Mouse (Mus musculus): ENCODE data around the gene Retreg3. TPM values are rescaled to one million over a fixed set of nuclear protein-coding genes. Genes with fewer than 3 reads are reported as not detected.
A peak's percentile ranks its signal among the peaks of the same experiment; 100 is the strongest.
"Not testable (repeated sequence)": the region's sequence is repeated elsewhere in the genome, so short reads cannot be mapped to it uniquely, and the experiment has no call there.

The Retreg3 gene
- polyA plus RNA-seq, 1 experiment from 2014 or later: 10.7 TPM

DNA sequence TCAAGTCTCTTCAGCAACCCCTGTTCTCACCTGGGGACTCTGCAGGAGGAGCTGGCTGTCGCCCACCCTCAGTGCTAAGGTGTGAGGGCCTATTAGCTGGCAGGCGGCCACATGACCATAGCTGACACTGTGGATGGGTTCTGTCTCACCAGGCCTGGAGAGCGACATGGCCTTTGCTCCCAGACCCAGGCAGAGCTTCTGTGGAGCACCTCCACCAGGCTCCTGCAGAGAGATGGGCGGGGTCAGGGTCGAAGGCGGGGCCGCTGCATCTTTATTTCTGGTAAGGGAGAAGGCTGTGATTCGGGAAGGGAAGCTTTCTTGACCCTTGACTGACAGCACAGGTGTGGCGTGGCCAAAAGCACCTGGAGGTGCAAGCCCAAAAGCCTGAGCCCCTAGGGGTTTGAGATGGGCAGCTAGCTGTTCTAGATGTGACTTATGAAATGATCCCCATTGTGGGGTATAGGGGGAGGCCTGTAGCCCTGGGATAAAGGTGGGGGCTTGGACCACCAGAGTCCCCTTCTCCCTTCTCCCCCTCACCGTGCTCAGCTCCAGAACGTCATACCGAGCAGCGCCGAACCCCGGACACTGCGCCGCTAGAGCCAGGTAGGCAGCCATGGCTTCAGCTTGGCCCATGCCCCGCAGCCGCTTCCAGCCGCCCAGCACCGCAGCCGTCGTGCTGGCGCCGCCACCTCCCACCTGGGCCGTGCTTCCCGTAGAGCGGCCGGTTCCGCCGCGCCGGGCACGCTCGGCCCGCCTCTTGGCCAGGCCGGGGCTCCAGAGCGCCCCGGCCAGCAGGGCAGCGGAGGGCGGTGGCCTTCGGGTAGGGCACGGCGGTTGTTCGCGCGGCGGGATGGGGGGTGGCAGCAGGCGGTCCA lies 44.0 kb upstream of the Retreg3 start:
- H3K9ac ChIP-seq (ENCODE audit: low read depth, low read length): no peak overlapping the region
- H3K4me3 ChIP-seq (ENCODE audit: low read depth, low read length): peak overlapping the region; percentile 22
- peaks cover 6% of the 10 kb centered on the region for H3K4me1 ChIP-seq (replicated peaks; ENCODE audit: control insufficient read depth, insufficient read depth, low read length)
- 10% methylated on average over 37 of the region's 49 CpGs for WGBS
- H3K27me3 ChIP-seq (ENCODE audit: control insufficient read depth, insufficient read depth, low read length): peaks cover 67% of the 10 kb centered on the region
- peak overlapping the region; percentile 45 for H3K4me2 ChIP-seq (replicated peaks; ENCODE audit: low read depth, low read length)
- no peaks in the 10 kb centered on the region for H3K36me3 ChIP-seq (ENCODE audit: control insufficient read depth, insufficient read depth, low read length)
- no peaks in the 10 kb centered on the region for H3K9me3 ChIP-seq (ENCODE audit: control insufficient read depth, low read length)
- no peak overlapping the region for H3K27ac ChIP-seq (ENCODE audit: low read depth, low read length)
- DNase-seq (ENCODE audit: low spot score) (no peak), ATAC-seq (ENCODE audit: low FRiP score) (no peak)

DNA sequence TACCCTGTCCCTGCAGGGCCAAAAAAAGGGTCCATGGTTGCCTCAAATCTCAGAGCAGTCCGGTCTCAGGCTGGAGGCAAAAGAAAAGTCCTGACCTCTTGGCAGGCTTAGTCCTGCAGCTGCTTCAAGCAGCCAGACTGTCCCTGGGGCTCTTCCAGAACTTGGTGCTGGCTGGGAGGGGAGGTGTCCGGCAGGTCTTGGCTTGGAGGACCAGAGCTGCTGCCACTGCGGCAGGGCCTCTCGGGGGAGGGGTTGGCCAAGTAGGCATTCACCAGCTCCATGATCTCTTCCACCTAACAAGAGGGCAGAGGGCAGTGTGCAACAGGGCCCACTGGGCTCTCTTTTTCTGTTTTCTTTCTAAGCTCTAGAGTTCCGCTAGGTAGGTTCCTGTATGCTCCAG lies 43.1 kb upstream of the Retreg3 start:
- no peak overlapping the region for H3K4me3 ChIP-seq (ENCODE audit: low read depth, low read length)
- no peaks in the 10 kb centered on the region for H3K9me3 ChIP-seq (ENCODE audit: control insufficient read depth, low read length)
- peaks cover 57% of the 10 kb centered on the region for H3K27me3 ChIP-seq (ENCODE audit: control insufficient read depth, insufficient read depth, low read length)
- H3K27ac ChIP-seq (ENCODE audit: low read depth, low read length): no peak overlapping the region
- H3K4me1 ChIP-seq (replicated peaks; ENCODE audit: control insufficient read depth, insufficient read depth, low read length): peaks cover 6% of the 10 kb centered on the region
- H3K36me3 ChIP-seq (ENCODE audit: control insufficient read depth, insufficient read depth, low read length): no peaks in the 10 kb centered on the region
- ATAC-seq (ENCODE audit: low FRiP score) (no peak), DNase-seq (ENCODE audit: low spot score) (no peak)
- no peak overlapping the region for H3K9ac ChIP-seq (ENCODE audit: low read depth, low read length)
- WGBS: 60% methylated on average over 5 of the region's 5 CpGs
- no peak overlapping the region for H3K4me2 ChIP-seq (replicated peaks; ENCODE audit: low read depth, low read length)

GRCm38 (mm10) chr11:101162301-101162700 lies 42.6 kb upstream of the Retreg3 start:
- Histone ChIP-seq H3K27ac (ENCODE audit: low read depth, low read length) (no peak overlapping the region), H3K4me2 (replicated peaks; ENCODE audit: low read depth, low read length) (no peak overlapping the region), H3K36me3 (ENCODE audit: control insufficient read depth, insufficient read depth, low read length) (no peaks in the 10 kb centered on the region), H3K4me1 (replicated peaks; ENCODE audit: control insufficient read depth, insufficient read depth, low read length) (peaks cover 6% of the 10 kb centered on the region), H3K9ac (ENCODE audit: low read depth, low read length) (no peak overlapping the region), H3K9me3 (ENCODE audit: control insufficient read depth, low read length) (no peaks in the 10 kb centered on the region), H3K4me3 (ENCODE audit: low read depth, low read length) (no peak overlapping the region), H3K27me3 (ENCODE audit: control insufficient read depth, insufficient read depth, low read length) (peaks cover 53% of the 10 kb centered on the region)
- no peak for DNase-seq (ENCODE audit: low spot score)
- no peak for ATAC-seq (ENCODE audit: low FRiP score)
- 61% methylated on average over 5 of the region's 5 CpGs for WGBS

GRCm38 (mm10) chr11:101161551-101161950 lies 41.9 kb upstream of the Retreg3 start:
- ATAC-seq (ENCODE audit: low FRiP score) (no peak), DNase-seq (ENCODE audit: low spot score) (no peak)
- no peaks in the 10 kb centered on the region for H3K36me3 ChIP-seq (ENCODE audit: control insufficient read depth, insufficient read depth, low read length)
- H3K4me2 ChIP-seq (replicated peaks; ENCODE audit: low read depth, low read length): no peak overlapping the region
- 91% methylated on average over 15 of the region's 15 CpGs for WGBS
- no peaks in the 10 kb centered on the region for H3K9me3 ChIP-seq (ENCODE audit: control insufficient read depth, low read length)
- H3K4me3 ChIP-seq (ENCODE audit: low read depth, low read length): no peak overlapping the region
- peaks cover 6% of the 10 kb centered on the region for H3K4me1 ChIP-seq (replicated peaks; ENCODE audit: control insufficient read depth, insufficient read depth, low read length)
- peaks cover 45% of the 10 kb centered on the region for H3K27me3 ChIP-seq (ENCODE audit: control insufficient read depth, insufficient read depth, low read length)
- H3K27ac ChIP-seq (ENCODE audit: low read depth, low read length): no peak overlapping the region
- H3K9ac ChIP-seq (ENCODE audit: low read depth, low read length): no peak overlapping the region

GRCm38 (mm10) chr11:101160981-101161505 lies 41.4 kb upstream of the Retreg3 start:
- not testable (repeated sequence) for H3K4me1 ChIP-seq (replicated peaks; ENCODE audit: control insufficient read depth, insufficient read depth, low read length); H3K4me2 ChIP-seq (replicated peaks; ENCODE audit: low read depth, low read length); H3K27ac ChIP-seq (ENCODE audit: low read depth, low read length); H3K4me3 ChIP-seq (ENCODE audit: low read depth, low read length); H3K9ac ChIP-seq (ENCODE audit: low read depth, low read length); H3K36me3 ChIP-seq (ENCODE audit: control insufficient read depth, insufficient read depth, low read length); H3K9me3 ChIP-seq (ENCODE audit: control insufficient read depth, low read length); ATAC-seq (ENCODE audit: low FRiP score); DNase-seq (ENCODE audit: low spot score)
- 80% methylated on average over 6 of the region's 8 CpGs for WGBS
- H3K27me3 ChIP-seq (ENCODE audit: control insufficient read depth, insufficient read depth, low read length): peaks cover 40% of the 10 kb centered on the region

DNA sequence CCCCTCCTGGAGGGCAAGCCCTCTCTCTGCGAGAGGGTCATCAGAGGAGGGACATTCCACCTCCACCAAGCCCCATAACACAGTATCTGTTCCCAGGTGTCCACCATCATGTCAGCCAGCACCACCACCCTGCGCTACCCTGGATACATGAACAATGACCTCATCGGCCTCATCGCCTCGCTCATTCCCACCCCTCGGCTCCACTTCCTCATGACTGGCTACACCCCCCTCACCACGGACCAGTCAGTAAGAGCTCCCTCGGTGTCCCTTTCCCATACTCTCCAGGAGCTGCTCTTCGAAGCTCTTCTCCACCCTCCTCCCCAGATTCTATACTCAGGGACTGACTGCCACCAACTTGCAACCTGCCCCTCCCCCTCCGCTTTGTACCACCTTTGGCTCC lies 40.5 kb upstream of the Retreg3 start:
- not testable (repeated sequence) for H3K4me2 ChIP-seq (replicated peaks; ENCODE audit: low read depth, low read length); ATAC-seq (ENCODE audit: low FRiP score); H3K9me3 ChIP-seq (ENCODE audit: control insufficient read depth, low read length); H3K9ac ChIP-seq (ENCODE audit: low read depth, low read length); H3K4me3 ChIP-seq (ENCODE audit: low read depth, low read length); H3K27ac ChIP-seq (ENCODE audit: low read depth, low read length); H3K36me3 ChIP-seq (ENCODE audit: control insufficient read depth, insufficient read depth, low read length); DNase-seq (ENCODE audit: low spot score)
- H3K27me3 ChIP-seq (ENCODE audit: control insufficient read depth, insufficient read depth, low read length): peaks cover 35% of the 10 kb centered on the region
- H3K4me1 ChIP-seq (replicated peaks; ENCODE audit: control insufficient read depth, insufficient read depth, low read length): peaks cover 12% of the 10 kb centered on the region
- WGBS: 81% methylated on average over 6 of the region's 10 CpGs

GRCm38 (mm10) chr11:101155728-101156371 lies 36.2 kb upstream of the Retreg3 start, which contains the start of gene Tubg2:
Gene Tubg2 (plus strand): TSS chr11:101155907.
- Histone ChIP-seq H3K36me3 (ENCODE audit: control insufficient read depth, insufficient read depth, low read length) (no peaks in the 10 kb centered on the region), H3K27me3 (ENCODE audit: control insufficient read depth, insufficient read depth, low read length) (no peaks in the 10 kb centered on the region; the same call in 1 of the 2 replicates), H3K4me3 (ENCODE audit: low read depth, low read length) (peak within 1 kb of the TSS; percentile 33), H3K27ac (ENCODE audit: low read depth, low read length) (peak within 1 kb of the TSS; percentile 75), H3K4me1 (replicated peaks; ENCODE audit: control insufficient read depth, insufficient read depth, low read length) (peaks cover 5% of the 10 kb centered on the region; the same call in 1 of the 2 replicates), H3K9ac (ENCODE audit: low read depth, low read length) (peak within 1 kb of the TSS; percentile 67), H3K4me2 (replicated peaks; ENCODE audit: low read depth, low read length) (peak within 1 kb of the TSS; percentile 66), H3K9me3 (ENCODE audit: control insufficient read depth, low read length) (no peaks in the 10 kb centered on the region)
- ATAC-seq (ENCODE audit: low FRiP score): peak; percentile 70
- peak; percentile 74 for DNase-seq (ENCODE audit: low spot score)
- WGBS: 3% methylated on average over 36 of the region's 36 CpGs

- DNase-seq (ENCODE audit: low spot score) (no peak), ATAC-seq (ENCODE audit: low FRiP score) (no peak)
- Histone ChIP-seq H3K36me3 (ENCODE audit: control insufficient read depth, insufficient read depth, low read length) (no peaks in the 10 kb centered on the region), H3K4me1 (replicated peaks; ENCODE audit: control insufficient read depth, insufficient read depth, low read length) (peaks cover 5% of the 10 kb centered on the region; the same call in 1 of the 2 replicates), H3K4me2 (replicated peaks; ENCODE audit: low read depth, low read length) (peak overlapping the region; percentile 66), H3K4me3 (ENCODE audit: low read depth, low read length) (no peak overlapping the region), H3K9ac (ENCODE audit: low read depth, low read length) (no peak overlapping the region), H3K9me3 (ENCODE audit: control insufficient read depth, low read length) (no peaks in the 10 kb centered on the region), H3K27ac (ENCODE audit: low read depth, low read length) (no peak overlapping the region), H3K27me3 (ENCODE audit: control insufficient read depth, insufficient read depth, low read length) (no peaks in the 10 kb centered on the region; the same call in 1 of the 2 replicates)
- 76% methylated on average over 6 of the region's 6 CpGs for WGBS
Observed at GRCm38 (mm10) chr11:101155151-101155550, 35.5 kb upstream of the Retreg3 start.

Measured in hindbrain, embryonic 11.5 days (tissue).